Mouse (Mus musculus) limb, embryonic 13.5 days (tissue): ENCODE measurements around the gene Gm3336. TPM values are rescaled to one million over a fixed set of nuclear protein-coding genes. Genes with fewer than 3 reads are reported as not detected.

ENCODE experiments used
- ATAC-seq: fragments of 200-750 bp; cut with Nextera tagmentation; 2 replicates; pipeline ENCODE4 v1.8.0; 2017; ENCODE audit warnings: low read depth, moderate number of reproducible peaks, moderate TSS enrichment; ENCODE audit not compliant: low FRiP score
- H3K27ac ChIP-seq: fragments of 300-500 bp; sonication (generic); 2 replicates; pipeline ENCODE4 v1.5.1; 2015; ENCODE audit warnings: inconsistent platforms, mild to moderate bottlenecking, moderate library complexity
- H3K27me3 ChIP-seq: fragments of 300-500 bp; sonication (generic); 2 replicates; pipeline ENCODE4 v1.6.1; 2015; ENCODE audit warnings: mild to moderate bottlenecking, inconsistent platforms
- H3K36me3 ChIP-seq: fragments of 300-500 bp; sonication (generic); 2 replicates; pipeline ENCODE4 v1.6.1; 2015; ENCODE audit warnings: inconsistent platforms, mild to moderate bottlenecking, moderate library complexity
- H3K4me1 ChIP-seq: fragments of 300-500 bp; sonication (generic); 2 replicates; pipeline ENCODE4 v1.6.1; 2015; ENCODE audit warnings: inconsistent platforms
- H3K4me2 ChIP-seq: fragments of 300-500 bp; sonication (generic); replicated peaks from 2 replicates; pipeline ENCODE4 v1.6.1; 2015; ENCODE audit warnings: inconsistent platforms, mild to moderate bottlenecking, moderate library complexity
- H3K4me3 ChIP-seq: fragments of 300-500 bp; sonication (generic); 2 replicates; pipeline ENCODE4 v1.5.1; 2015; ENCODE audit warnings: moderate library complexity, mild to moderate bottlenecking, inconsistent platforms
- H3K9ac ChIP-seq: fragments of 300-500 bp; sonication (generic); 2 replicates; pipeline ENCODE4 v1.6.1; 2015; ENCODE audit warnings: mild to moderate bottlenecking, inconsistent platforms
- H3K9me3 ChIP-seq: fragments of 300-500 bp; sonication (generic); 2 replicates; pipeline ENCODE4 v1.6.1; 2016; ENCODE audit warnings: inconsistent platforms
- WGBS: fragments of 180-500 bp; shearing (Covaris S2); methylation state at CpG from one replicate; pipeline ENCODE4 v1.1.7; 2015; 5-methylcytosine and 5-hydroxymethylcytosine counted together
- polyA plus RNA-seq: library from polyadenylated mRNA; unstranded; fragments of >200 nt; fragmentation: Nextera tagmentation; extraction: Ambion mirVana; gene quantifications from 2 replicates; pipeline ENCODE4 v1.2.1, GENCODE M21; 2015

The Gm3336 gene
- polyA plus RNA-seq, 1 experiment from 2014 or later, result not detected

DNA sequence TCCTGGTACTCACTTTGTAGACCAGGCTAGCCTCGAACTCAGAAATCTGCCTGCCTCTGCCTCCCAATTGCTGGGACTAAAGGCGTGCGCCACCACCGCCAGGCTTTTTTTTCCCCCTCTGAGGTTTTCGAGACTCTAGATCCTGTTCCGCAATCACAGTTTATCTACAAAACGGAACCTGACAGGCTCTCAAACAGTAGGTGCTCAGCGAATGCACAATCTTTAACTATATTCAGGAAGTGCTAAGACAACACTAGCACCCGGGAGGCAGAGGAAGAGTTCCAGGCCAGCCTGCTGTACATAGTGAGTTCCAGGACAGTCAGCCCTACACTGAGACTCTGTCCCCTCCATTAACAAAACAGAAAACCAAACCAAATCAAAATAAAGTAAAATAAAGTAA, 47.0 kb downstream of the Gm3336 start:
- Histone ChIP-seq H3K9me3 (no peaks in the 10 kb centered on the region), H3K4me2 (peak overlapping the region; percentile 91), H3K4me1 (peaks cover 25% of the 10 kb centered on the region), H3K4me3 (peak overlapping the region; percentile 50), H3K36me3 (peaks cover 33% of the 10 kb centered on the region), H3K27me3 (no peaks in the 10 kb centered on the region), H3K9ac (peak overlapping the region; percentile 73), H3K27ac (no peak overlapping the region)
- ATAC-seq, result no peak
- WGBS, result 83% methylated on average over 9 of the region's 9 CpGs

GRCm38 (mm10) chr8:70765838-70766570, 47.7 kb downstream of the Gm3336 start:
- Histone ChIP-seq H3K4me1 (peaks cover 22% of the 10 kb centered on the region), H3K9me3 (no peaks in the 10 kb centered on the region), H3K27me3 (no peaks in the 10 kb centered on the region), H3K9ac (peak overlapping the region; percentile 73), H3K36me3 (peaks cover 40% of the 10 kb centered on the region), H3K4me3 (peak overlapping the region; percentile 50), H3K4me2 (peak overlapping the region; percentile 91), H3K27ac (no peak overlapping the region)
- 2% methylated on average over 34 of the region's 34 CpGs for WGBS
- ATAC-seq, result no peak

- Histone ChIP-seq H3K4me1 (peaks cover 17% of the 10 kb centered on the region), H3K9me3 (no peaks in the 10 kb centered on the region), H3K27me3 (no peaks in the 10 kb centered on the region), H3K9ac (peak overlapping the region; percentile 73), H3K4me2 (peak overlapping the region; percentile 91), H3K4me3 (peak overlapping the region; percentile 50), H3K36me3 (peaks cover 48% of the 10 kb centered on the region), H3K27ac (peak overlapping the region; percentile 17; the same call in 1 of the 2 replicates)
- peak; percentile 60 for ATAC-seq
- 9% methylated on average over 21 of the region's 21 CpGs for WGBS
Observed at GRCm38 (mm10) chr8:70766571-70767440, 48.5 kb downstream of the Gm3336 start.

DNA sequence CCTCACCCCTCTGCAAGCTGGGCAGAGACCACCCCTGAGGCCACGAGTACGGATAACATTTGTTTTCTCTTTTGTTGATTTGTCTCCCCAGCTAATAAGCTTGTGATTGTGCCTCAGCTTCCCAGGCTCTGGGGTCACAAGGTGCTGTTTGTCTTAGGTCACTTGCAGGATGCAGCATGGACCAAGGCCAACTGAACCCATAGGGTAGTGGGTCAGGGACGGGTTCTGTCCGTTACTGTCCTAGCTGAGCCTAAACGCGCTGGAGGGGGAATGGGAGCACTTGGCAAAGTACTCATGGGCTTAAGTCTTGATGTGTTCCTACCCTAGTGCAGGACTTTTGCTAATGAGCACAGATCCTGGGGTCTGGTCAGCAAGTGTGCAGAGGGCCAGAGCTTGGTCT, 49.2 kb downstream of the Gm3336 start:
- no peak for ATAC-seq
- Histone ChIP-seq H3K36me3 (peaks cover 51% of the 10 kb centered on the region), H3K4me2 (no peak overlapping the region), H3K27ac (no peak overlapping the region), H3K9ac (no peak overlapping the region), H3K27me3 (no peaks in the 10 kb centered on the region), H3K9me3 (no peaks in the 10 kb centered on the region), H3K4me3 (no peak overlapping the region), H3K4me1 (peaks cover 18% of the 10 kb centered on the region)
- WGBS, result 85% methylated on average over 6 of the region's 6 CpGs

GRCm38 (mm10) chr8:70768231-70768776, 50.0 kb downstream of the Gm3336 start:
- Histone ChIP-seq H3K9ac (no peak overlapping the region), H3K36me3 (peaks cover 59% of the 10 kb centered on the region), H3K27me3 (no peaks in the 10 kb centered on the region), H3K4me3 (no peak overlapping the region), H3K9me3 (no peaks in the 10 kb centered on the region), H3K4me1 (peaks cover 26% of the 10 kb centered on the region), H3K4me2 (no peak overlapping the region), H3K27ac (no peak overlapping the region)
- WGBS, result 94% methylated on average over 32 of the region's 32 CpGs
- ATAC-seq, result no peak

- H3K9ac ChIP-seq, result no peak overlapping the region
- H3K27me3 ChIP-seq, result no peaks in the 10 kb centered on the region
- H3K9me3 ChIP-seq, result no peaks in the 10 kb centered on the region
- H3K27ac ChIP-seq, result no peak overlapping the region
- H3K4me3 ChIP-seq, result no peak overlapping the region
- no peak for ATAC-seq
- H3K4me2 ChIP-seq, result no peak overlapping the region
- peaks cover 65% of the 10 kb centered on the region for H3K36me3 ChIP-seq
- 86% methylated on average over 16 of the region's 16 CpGs for WGBS
- peaks cover 32% of the 10 kb centered on the region for H3K4me1 ChIP-seq
Observed at GRCm38 (mm10) chr8:70768956-70769355, 50.6 kb downstream of the Gm3336 start.

GRCm38 (mm10) chr8:70769359-70769758, 51.0 kb downstream of the Gm3336 start:
- H3K4me2 ChIP-seq, result no peak overlapping the region
- no peaks in the 10 kb centered on the region for H3K9me3 ChIP-seq
- H3K9ac ChIP-seq, result no peak overlapping the region
- no peak overlapping the region for H3K27ac ChIP-seq
- H3K36me3 ChIP-seq, result peaks cover 66% of the 10 kb centered on the region
- 7% methylated on average over 26 of the region's 26 CpGs for WGBS
- no peaks in the 10 kb centered on the region for H3K27me3 ChIP-seq
- ATAC-seq, result peak; percentile 70
- H3K4me3 ChIP-seq, result no peak overlapping the region
- peaks cover 36% of the 10 kb centered on the region for H3K4me1 ChIP-seq

- no peak overlapping the region for H3K27ac ChIP-seq
Observed at GRCm38 (mm10) chr8:70769858-70770257, 51.5 kb downstream of the Gm3336 start.

DNA sequence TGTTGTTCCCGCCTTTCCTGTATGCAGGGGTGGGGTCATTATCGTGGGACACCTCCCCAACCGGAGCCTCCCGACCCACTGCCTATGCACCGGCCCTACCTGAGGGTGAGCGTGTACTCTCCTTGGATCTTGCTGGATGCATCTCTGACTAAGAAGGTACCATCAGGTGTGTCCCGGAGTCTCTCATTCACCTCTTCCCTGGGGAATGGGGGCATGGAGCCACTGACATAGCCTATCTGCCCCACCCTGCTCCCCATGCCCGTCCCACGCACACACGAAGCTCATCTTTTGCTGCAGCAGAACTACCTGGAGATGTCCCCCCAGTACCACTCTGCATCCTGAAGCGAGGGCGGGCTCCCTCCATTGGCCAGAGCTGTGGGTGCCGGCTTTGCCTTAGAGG, 52.4 kb downstream of the Gm3336 start:
- no peaks in the 10 kb centered on the region for H3K9me3 ChIP-seq
- H3K4me2 ChIP-seq, result no peak overlapping the region
- no peak overlapping the region for H3K4me3 ChIP-seq
- H3K36me3 ChIP-seq, result peaks cover 75% of the 10 kb centered on the region
- no peak for ATAC-seq
- WGBS, result 92% methylated on average over 13 of the region's 13 CpGs
- no peak overlapping the region for H3K9ac ChIP-seq
- no peak overlapping the region for H3K27ac ChIP-seq
- peaks cover 46% of the 10 kb centered on the region for H3K4me1 ChIP-seq
- H3K27me3 ChIP-seq, result no peaks in the 10 kb centered on the region

More at GRCm38 (mm10) chr8:70769858-70770257, 51.5 kb downstream of the Gm3336 start:
- no peak for ATAC-seq
- 74% methylated on average over 12 of the region's 12 CpGs for WGBS
- Histone ChIP-seq H3K9ac (no peak overlapping the region), H3K4me2 (no peak overlapping the region), H3K27me3 (no peaks in the 10 kb centered on the region), H3K4me3 (no peak overlapping the region), H3K4me1 (peaks cover 41% of the 10 kb centered on the region), H3K9me3 (no peaks in the 10 kb centered on the region), H3K36me3 (peaks cover 71% of the 10 kb centered on the region)

- no peaks in the 10 kb centered on the region for H3K27me3 ChIP-seq
- no peak overlapping the region for H3K4me3 ChIP-seq
- WGBS, result 86% methylated on average over 7 of the region's 7 CpGs
- no peak overlapping the region for H3K9ac ChIP-seq
- H3K4me2 ChIP-seq, result no peak overlapping the region
- peaks cover 75% of the 10 kb centered on the region for H3K36me3 ChIP-seq
- H3K9me3 ChIP-seq, result no peaks in the 10 kb centered on the region
- peaks cover 44% of the 10 kb centered on the region for H3K4me1 ChIP-seq
- ATAC-seq, result no peak
- H3K27ac ChIP-seq, result no peak overlapping the region
Observed at GRCm38 (mm10) chr8:70771217-70771616, 52.9 kb downstream of the Gm3336 start.

DNA sequence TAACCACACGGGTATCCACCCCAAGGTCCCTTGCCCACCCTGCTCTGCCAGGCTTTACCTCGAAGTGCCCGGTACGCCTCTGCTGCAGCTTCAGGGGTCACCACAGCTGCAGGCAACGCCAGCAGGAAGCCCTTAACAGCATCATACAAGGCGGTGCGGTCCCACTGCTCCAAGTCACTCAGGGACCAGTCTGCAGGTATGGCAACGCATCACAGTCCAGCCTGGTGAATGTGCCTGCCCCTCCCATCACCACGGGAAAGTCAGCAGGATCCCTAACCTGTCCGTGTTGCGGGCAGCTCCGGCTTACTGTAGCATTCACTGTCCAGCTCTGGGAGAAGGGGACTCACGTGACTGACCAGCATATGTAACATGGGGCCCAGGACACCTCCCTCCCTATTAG, 53.7 kb downstream of the Gm3336 start:
- peaks cover 75% of the 10 kb centered on the region for H3K36me3 ChIP-seq
- peaks cover 37% of the 10 kb centered on the region for H3K4me1 ChIP-seq
- ATAC-seq, result no peak
- H3K9ac ChIP-seq, result no peak overlapping the region
- no peak overlapping the region for H3K27ac ChIP-seq
- no peaks in the 10 kb centered on the region for H3K27me3 ChIP-seq
- H3K4me2 ChIP-seq, result no peak overlapping the region
- no peaks in the 10 kb centered on the region for H3K9me3 ChIP-seq
- WGBS, result 92% methylated on average over 13 of the region's 13 CpGs
- no peak overlapping the region for H3K4me3 ChIP-seq
